Mouse (Mus musculus) heart, postnatal 0 days (tissue): ENCODE measurements around the gene Zmiz2.

Source experiments
- CTCF ChIP-seq: IDR thresholded peaks from 2 replicates; pipeline ENCODE4 v1.5.1; 2016; ENCODE audit warnings: antibody characterized with exemption, control low read depth, low read depth
- EP300 ChIP-seq: IDR thresholded peaks from 2 replicates; pipeline ENCODE4 v1.6.1; 2016; ENCODE audit warnings: antibody characterized with exemption, low read depth

- TF ChIP-seq CTCF (no peak), EP300 (0 out of 2 replicates have a peak, but pooled peaks have one; percentile 59)
These were observed 16.1 kb downstream of the Zmiz2 start for GRCm38 (mm10) chr11:6404699-6405566.
